Mouse (Mus musculus): ENCODE measurements around the gene Afap1l2. TPM values are rescaled to one million over a fixed set of nuclear protein-coding genes. Genes with fewer than 3 reads are reported as not detected.

The Afap1l2 gene
- polyA plus RNA-seq, 2 experiments, result 6.8 TPM

GRCm38 (mm10) chr19:57006841-57007240, 1.2 kb downstream of the Afap1l2 start:
- DNase-seq (ENCODE audit: low spot score) (no peak), ATAC-seq (ENCODE audit: low FRiP score, low read depth) (no peak)
- H3K4me1 ChIP-seq (ENCODE audit: control insufficient read depth, insufficient read depth, low read length), result peaks cover 20% of the 10 kb centered on the region
- H3K9me3 ChIP-seq (ENCODE audit: control insufficient read depth, low read length), result no peaks in the 10 kb centered on the region
- no peak overlapping the region for H3K4me2 ChIP-seq (replicated peaks; ENCODE audit: low read depth, low read length, severe bottlenecking)
- TF ChIP-seq POLR2A (IDR thresholded peaks at IDR 0.05; ENCODE audit: borderline replicate concordance, extremely low read depth, insufficient read depth, insufficient read length), result no peak
- H3K4me3 ChIP-seq (replicated peaks; ENCODE audit: low read length), result peak overlapping the region; percentile 51; the same call in 1 of the 2 replicates
- H3K9ac ChIP-seq (ENCODE audit: low read depth, low read length, severe bottlenecking), result no peak overlapping the region
- peaks cover 4% of the 10 kb centered on the region; the same call in 1 of the 2 replicates for H3K27me3 ChIP-seq (ENCODE audit: control insufficient read depth, insufficient read depth, low read length)
- no peaks in the 10 kb centered on the region for H3K36me3 ChIP-seq (ENCODE audit: control insufficient read depth, insufficient read depth, low read length)
- no peak overlapping the region for H3K27ac ChIP-seq (replicated peaks; ENCODE audit: low read depth, low read length)
- 59% methylated on average over 13 of the region's 13 CpGs for WGBS

- no peak overlapping the region for H3K4me3 ChIP-seq (replicated peaks; ENCODE audit: low read length)
- H3K9me3 ChIP-seq (ENCODE audit: control insufficient read depth, low read length), result no peaks in the 10 kb centered on the region
- H3K27ac ChIP-seq (replicated peaks; ENCODE audit: low read depth, low read length), result no peak overlapping the region
- H3K36me3 ChIP-seq (ENCODE audit: control insufficient read depth, insufficient read depth, low read length), result no peaks in the 10 kb centered on the region
- TF ChIP-seq POLR2A (IDR thresholded peaks at IDR 0.05; ENCODE audit: borderline replicate concordance, extremely low read depth, insufficient read depth, insufficient read length), result no peak
- peaks cover 4% of the 10 kb centered on the region; the same call in 1 of the 2 replicates for H3K27me3 ChIP-seq (ENCODE audit: control insufficient read depth, insufficient read depth, low read length)
- no peak overlapping the region for H3K4me2 ChIP-seq (replicated peaks; ENCODE audit: low read depth, low read length, severe bottlenecking)
- no peak for ATAC-seq (ENCODE audit: low FRiP score, low read depth)
- no peak overlapping the region for H3K9ac ChIP-seq (ENCODE audit: low read depth, low read length, severe bottlenecking)
- peaks cover 17% of the 10 kb centered on the region for H3K4me1 ChIP-seq (ENCODE audit: control insufficient read depth, insufficient read depth, low read length)
- DNase-seq (ENCODE audit: low spot score), result no peak
- WGBS, result 94% methylated on average over 4 of the region's 4 CpGs
Measured at GRCm38 (mm10) chr19:57005062-57005461, 3.0 kb downstream of the Afap1l2 start.

- WGBS, result 26% methylated on average over 7 of the region's 7 CpGs
- TF ChIP-seq POLR2A (IDR thresholded peaks at IDR 0.05; ENCODE audit: borderline replicate concordance, extremely low read depth, insufficient read depth, insufficient read length), result no peak
- H3K9ac ChIP-seq (ENCODE audit: low read depth, low read length, severe bottlenecking), result no peak overlapping the region
- no peaks in the 10 kb centered on the region for H3K36me3 ChIP-seq (ENCODE audit: control insufficient read depth, insufficient read depth, low read length)
- peaks cover 4% of the 10 kb centered on the region; the same call in 1 of the 2 replicates for H3K27me3 ChIP-seq (ENCODE audit: control insufficient read depth, insufficient read depth, low read length)
- H3K4me2 ChIP-seq (replicated peaks; ENCODE audit: low read depth, low read length, severe bottlenecking), result no peak overlapping the region
- DNase-seq (ENCODE audit: low spot score) (peak; percentile 38), ATAC-seq (ENCODE audit: low FRiP score, low read depth) (no peak)
- no peak overlapping the region for H3K4me3 ChIP-seq (replicated peaks; ENCODE audit: low read length)
- H3K4me1 ChIP-seq (ENCODE audit: control insufficient read depth, insufficient read depth, low read length), result peaks cover 24% of the 10 kb centered on the region
- no peaks in the 10 kb centered on the region for H3K9me3 ChIP-seq (ENCODE audit: control insufficient read depth, low read length)
- no peak overlapping the region for H3K27ac ChIP-seq (replicated peaks; ENCODE audit: low read depth, low read length)
Measured at GRCm38 (mm10) chr19:57003460-57003810, 4.6 kb downstream of the Afap1l2 start.

GRCm38 (mm10) chr19:57002741-57003459, 5.1 kb downstream of the Afap1l2 start:
- ATAC-seq (ENCODE audit: low FRiP score, low read depth) (no peak), DNase-seq (ENCODE audit: low spot score) (no peak)
- no peak overlapping the region for H3K4me2 ChIP-seq (replicated peaks; ENCODE audit: low read depth, low read length, severe bottlenecking)
- H3K9me3 ChIP-seq (ENCODE audit: control insufficient read depth, low read length), result no peaks in the 10 kb centered on the region
- no peak overlapping the region for H3K9ac ChIP-seq (ENCODE audit: low read depth, low read length, severe bottlenecking)
- WGBS, result 59% methylated on average over 12 of the region's 12 CpGs
- no peak overlapping the region for H3K27ac ChIP-seq (replicated peaks; ENCODE audit: low read depth, low read length)
- TF ChIP-seq POLR2A (IDR thresholded peaks at IDR 0.05; ENCODE audit: borderline replicate concordance, extremely low read depth, insufficient read depth, insufficient read length), result no peak
- H3K27me3 ChIP-seq (ENCODE audit: control insufficient read depth, insufficient read depth, low read length), result peaks cover 4% of the 10 kb centered on the region; the same call in 1 of the 2 replicates
- H3K4me3 ChIP-seq (replicated peaks; ENCODE audit: low read length), result no peak overlapping the region
- no peaks in the 10 kb centered on the region for H3K36me3 ChIP-seq (ENCODE audit: control insufficient read depth, insufficient read depth, low read length)
- peaks cover 27% of the 10 kb centered on the region for H3K4me1 ChIP-seq (ENCODE audit: control insufficient read depth, insufficient read depth, low read length)

- 74% methylated on average over 4 of the region's 4 CpGs for WGBS
- peaks cover 30% of the 10 kb centered on the region for H3K4me1 ChIP-seq (ENCODE audit: control insufficient read depth, insufficient read depth, low read length)
Measured at GRCm38 (mm10) chr19:57001926-57002325, 6.1 kb downstream of the Afap1l2 start.

More at GRCm38 (mm10) chr19:57001926-57002325, 6.1 kb downstream of the Afap1l2 start:
- DNase-seq (ENCODE audit: low spot score) (no peak), ATAC-seq (ENCODE audit: low FRiP score, low read depth) (no peak)
- no peaks in the 10 kb centered on the region for H3K9me3 ChIP-seq (ENCODE audit: control insufficient read depth, low read length)
- no peak overlapping the region for H3K9ac ChIP-seq (ENCODE audit: low read depth, low read length, severe bottlenecking)
- no peak overlapping the region for H3K4me2 ChIP-seq (replicated peaks; ENCODE audit: low read depth, low read length, severe bottlenecking)
- no peak overlapping the region for H3K27ac ChIP-seq (replicated peaks; ENCODE audit: low read depth, low read length)
- no peak overlapping the region for H3K4me3 ChIP-seq (replicated peaks; ENCODE audit: low read length)
- TF ChIP-seq POLR2A (IDR thresholded peaks at IDR 0.05; ENCODE audit: borderline replicate concordance, extremely low read depth, insufficient read depth, insufficient read length), result no peak
- no peaks in the 10 kb centered on the region for H3K36me3 ChIP-seq (ENCODE audit: control insufficient read depth, insufficient read depth, low read length)
- no peaks in the 10 kb centered on the region for H3K27me3 ChIP-seq (ENCODE audit: control insufficient read depth, insufficient read depth, low read length)
